Mouse (Mus musculus) forebrain, embryonic 15.5 days (tissue): ENCODE data around the gene Hist1h4k. TPM values are rescaled to one million over a fixed set of nuclear protein-coding genes. Genes with fewer than 3 reads are reported as not detected.
"Not testable (repeated sequence)": the region's sequence is repeated elsewhere in the genome, so short reads cannot be mapped to it uniquely, and the experiment has no call there.

Experiments used
- ATAC-seq: fragments of 200-750 bp; cut with Nextera tagmentation; replicated peaks from 2 replicates; pipeline ENCODE4 v1.8.0; 2017; ENCODE audit warnings: mild to moderate bottlenecking, moderate TSS enrichment, moderate library complexity
- H3K27ac ChIP-seq: fragments of 300-500 bp; sonication (generic); replicated peaks from 2 replicates; pipeline ENCODE4 v1.5.1; 2015; ENCODE audit warnings: mild to moderate bottlenecking, inconsistent platforms
- H3K27me3 ChIP-seq: fragments of 300-500 bp; sonication (generic); 2 replicates; pipeline ENCODE4 v1.6.1; 2015; ENCODE audit warnings: inconsistent platforms
- H3K36me3 ChIP-seq: fragments of 300-500 bp; sonication (generic); 2 replicates; pipeline ENCODE4 v1.6.1; 2015; ENCODE audit warnings: mild to moderate bottlenecking, inconsistent platforms
- H3K4me1 ChIP-seq: fragments of 300-500 bp; sonication (generic); 2 replicates; pipeline ENCODE4 v1.6.1; 2015; ENCODE audit warnings: inconsistent platforms
- H3K4me2 ChIP-seq: fragments of 300-500 bp; sonication (generic); replicated peaks from 2 replicates; pipeline ENCODE4 v1.6.1; 2015; ENCODE audit warnings: mild to moderate bottlenecking, inconsistent platforms
- H3K4me3 ChIP-seq: fragments of 300-500 bp; sonication (generic); 2 replicates; pipeline ENCODE4 v1.5.1; 2015; ENCODE audit warnings: mild to moderate bottlenecking, inconsistent platforms
- H3K9ac ChIP-seq: fragments of 300-500 bp; sonication (generic); replicated peaks from 2 replicates; pipeline ENCODE4 v1.6.1; 2015; ENCODE audit warnings: mild to moderate bottlenecking, inconsistent platforms
- H3K9me3 ChIP-seq: fragments of 300-500 bp; sonication (generic); 2 replicates; pipeline ENCODE4 v1.6.1; 2016; ENCODE audit warnings: inconsistent platforms
- WGBS: fragments of 180-500 bp; shearing (Covaris S2); methylation state at CpG from one replicate; pipeline ENCODE4 v1.1.7; 2015; ENCODE audit warnings: mixed read lengths; 5-methylcytosine and 5-hydroxymethylcytosine counted together
- polyA plus RNA-seq: library from polyadenylated mRNA; unstranded; fragments of >200 nt; fragmentation: Nextera tagmentation; extraction: Ambion mirVana; gene quantifications from 2 replicates; pipeline ENCODE4 v1.2.1, GENCODE M21; 2015

The Hist1h4k gene
- 2.3 and 3.3 TPM in 2 replicates for polyA plus RNA-seq

DNA sequence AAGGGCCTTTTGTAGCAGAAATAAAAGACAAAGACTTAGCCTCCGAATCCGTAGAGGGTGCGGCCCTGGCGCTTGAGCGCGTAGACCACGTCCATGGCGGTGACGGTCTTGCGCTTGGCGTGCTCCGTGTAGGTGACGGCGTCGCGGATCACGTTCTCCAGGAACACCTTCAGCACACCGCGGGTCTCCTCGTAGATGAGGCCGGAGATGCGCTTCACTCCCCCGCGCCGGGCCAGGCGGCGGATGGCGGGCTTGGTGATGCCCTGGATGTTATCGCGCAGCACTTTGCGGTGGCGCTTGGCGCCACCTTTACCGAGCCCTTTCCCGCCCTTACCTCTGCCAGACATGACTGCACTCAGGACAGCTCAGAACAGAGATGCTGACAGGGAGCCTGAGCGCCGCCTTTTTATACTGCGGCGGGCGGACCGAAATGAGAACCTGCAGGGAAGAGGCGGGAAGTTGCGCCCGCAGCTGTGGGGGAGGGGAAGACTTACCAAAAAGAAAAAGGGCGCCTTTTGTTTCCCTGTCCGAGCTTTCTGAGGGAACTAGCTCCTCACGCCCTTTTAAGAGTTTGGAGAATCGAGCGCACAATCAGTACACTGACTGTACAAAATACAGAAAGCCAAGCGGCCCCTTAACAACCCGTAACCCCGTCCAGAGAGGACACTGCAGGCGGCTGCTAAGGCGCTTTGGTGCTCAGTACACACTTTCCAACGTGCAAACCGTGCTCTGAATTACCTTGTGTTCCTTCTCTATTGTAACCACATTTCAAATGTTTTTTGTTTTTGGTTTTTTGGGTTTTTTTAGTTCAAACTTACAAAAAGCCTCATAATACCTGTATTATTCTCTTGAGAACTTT is at the start of gene Hist1h4k:
TSS of gene Hist1h4k (minus strand) at position 347 of the 859 bp plus-strand sequence.
- H3K9me3 ChIP-seq, H3K27me3 ChIP-seq, H3K36me3 ChIP-seq: not testable (repeated sequence)
- H3K4me2 ChIP-seq = peak within 1 kb of the TSS; percentile 86
- peak within 1 kb of the TSS; percentile 52 for H3K4me3 ChIP-seq
- peak within 1 kb of the TSS; percentile 97 for H3K27ac ChIP-seq
- under 1% methylated on average over 48 of the region's 56 CpGs for WGBS
- H3K9ac ChIP-seq = peak within 1 kb of the TSS; percentile 57
- peaks cover 45% of the 10 kb centered on the region for H3K4me1 ChIP-seq
- peak; percentile 84 for ATAC-seq

DNA sequence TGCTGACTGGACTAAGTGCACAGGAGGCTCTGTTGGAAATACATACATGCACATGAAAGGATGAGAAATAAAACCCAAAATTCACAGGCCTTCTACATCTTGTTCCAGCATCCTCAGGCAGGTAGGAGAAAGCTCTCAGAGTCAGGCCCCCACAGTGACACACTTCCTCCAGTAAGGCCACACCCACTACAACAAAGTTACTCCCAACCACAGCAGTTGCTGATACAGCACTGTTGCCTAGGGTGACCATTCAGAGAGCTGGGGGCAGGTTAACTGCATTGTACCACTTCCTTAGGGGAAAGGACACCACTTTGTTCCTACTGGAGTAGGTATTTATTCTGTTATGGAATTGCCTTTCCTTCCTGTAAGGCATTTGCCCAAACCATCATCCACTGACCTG is 46.9 kb upstream of the Hist1h4k start:
- H3K4me3 ChIP-seq, H3K36me3 ChIP-seq, H3K9ac ChIP-seq, ATAC-seq, H3K27ac ChIP-seq, H3K9me3 ChIP-seq, H3K27me3 ChIP-seq, H3K4me1 ChIP-seq, H3K4me2 ChIP-seq: not testable (repeated sequence)

DNA sequence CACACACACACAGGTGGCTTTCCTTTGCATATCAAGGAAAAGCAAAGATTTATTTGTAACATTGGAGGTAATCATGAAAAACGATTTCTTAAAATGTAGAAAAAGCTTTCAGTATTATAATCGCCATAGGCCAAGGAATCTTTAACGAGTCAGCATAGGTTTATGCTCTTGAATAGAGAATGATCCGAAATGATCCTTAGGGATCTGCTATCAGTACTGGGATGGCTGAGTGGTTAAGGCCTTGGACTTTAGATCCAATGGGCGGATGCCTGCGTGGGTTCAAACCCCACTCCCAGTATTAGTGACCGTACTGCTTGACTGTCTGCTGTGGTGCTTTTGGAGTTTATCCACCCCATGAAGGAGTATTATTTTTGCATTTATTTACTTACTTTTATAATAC is 45.3 kb upstream of the Hist1h4k start:
- WGBS = 91% methylated on average over 7 of the region's 7 CpGs
- Histone ChIP-seq H3K9me3 (no peaks in the 10 kb centered on the region), H3K27me3 (no peaks in the 10 kb centered on the region)

DNA sequence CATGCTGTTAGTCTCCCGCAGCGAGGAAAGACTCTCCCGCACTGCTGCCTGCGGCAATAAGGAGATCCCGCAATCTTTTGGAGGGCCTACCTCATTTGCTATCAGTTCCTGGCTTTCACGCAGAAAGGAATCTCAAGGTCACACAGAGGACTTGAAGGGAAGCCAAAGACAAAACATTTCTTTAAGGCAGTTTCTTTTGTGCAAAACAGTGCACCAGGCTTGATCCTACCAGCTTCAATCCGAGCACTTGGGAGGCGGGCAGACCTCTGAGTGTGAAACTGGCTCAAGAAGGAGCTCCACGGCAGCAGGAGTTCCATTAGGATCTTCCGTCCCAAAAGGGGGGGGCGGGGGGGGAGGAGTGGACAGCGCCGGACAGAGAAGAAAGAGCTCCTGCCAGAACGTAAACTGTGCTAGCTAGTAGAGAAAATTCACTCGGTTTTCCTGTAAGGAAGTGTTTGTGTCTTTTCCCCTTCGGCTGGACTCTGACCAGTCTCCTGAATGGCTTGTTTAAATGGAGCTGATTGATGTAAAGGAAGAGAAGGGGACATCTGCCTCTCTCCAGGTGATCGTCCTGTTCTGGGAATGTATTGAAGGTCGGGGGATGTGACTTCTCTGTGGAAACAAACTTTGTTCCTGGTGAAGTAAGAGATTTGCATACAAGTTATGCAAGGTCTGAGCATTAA is 40.4 kb upstream of the Hist1h4k start:
- no peak for ATAC-seq
- Histone ChIP-seq H3K27ac (no peak overlapping the region), H3K9ac (no peak overlapping the region)

More for the DNA sequence above, 45.3 kb upstream of the Hist1h4k start:
- no peaks in the 10 kb centered on the region for H3K36me3 ChIP-seq
- H3K4me2 ChIP-seq = no peak overlapping the region
- H3K4me1 ChIP-seq = no peaks in the 10 kb centered on the region
- no peak overlapping the region for H3K9ac ChIP-seq
- no peak overlapping the region for H3K4me3 ChIP-seq
- ATAC-seq = no peak
- H3K27ac ChIP-seq = no peak overlapping the region

DNA sequence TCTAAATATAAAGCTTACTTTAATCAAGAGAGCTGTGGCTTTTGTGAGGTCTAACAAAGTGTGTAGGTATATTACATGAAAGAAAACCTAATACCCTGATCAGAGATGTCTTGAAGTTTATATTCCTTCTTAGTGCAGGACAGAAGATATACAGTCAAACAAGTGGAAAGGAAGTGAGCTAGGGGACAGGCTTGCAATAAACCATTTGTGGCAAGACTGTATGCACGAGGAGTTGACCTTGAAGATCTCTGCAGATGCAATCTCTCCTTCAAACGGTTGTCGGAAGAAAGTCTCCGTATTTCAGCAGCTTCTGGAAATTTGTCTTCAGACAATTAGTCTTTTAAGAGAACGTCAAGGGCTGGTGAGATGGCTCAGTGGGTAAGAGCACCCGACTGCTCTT is 39.6 kb upstream of the Hist1h4k start:
- no peak overlapping the region for H3K4me2 ChIP-seq
- H3K36me3 ChIP-seq = no peaks in the 10 kb centered on the region
- H3K4me1 ChIP-seq = peaks cover 24% of the 10 kb centered on the region
- ATAC-seq = no peak
- WGBS = 62% methylated on average over 6 of the region's 6 CpGs
- H3K27me3 ChIP-seq = no peaks in the 10 kb centered on the region
- no peak overlapping the region for H3K4me3 ChIP-seq
- H3K9ac ChIP-seq = no peak overlapping the region
- H3K9me3 ChIP-seq = no peaks in the 10 kb centered on the region
- H3K27ac ChIP-seq = no peak overlapping the region

More for the DNA sequence above, 40.4 kb upstream of the Hist1h4k start:
- Histone ChIP-seq H3K4me1 (peaks cover 21% of the 10 kb centered on the region), H3K27me3 (no peaks in the 10 kb centered on the region), H3K4me2 (peak overlapping the region; percentile 16), H3K4me3 (0 out of 2 replicates have a peak overlapping the region, but pooled peaks have one; percentile 3), H3K9me3 (no peaks in the 10 kb centered on the region), H3K36me3 (no peaks in the 10 kb centered on the region)
- WGBS = 5% methylated on average over 18 of the region's 18 CpGs

DNA sequence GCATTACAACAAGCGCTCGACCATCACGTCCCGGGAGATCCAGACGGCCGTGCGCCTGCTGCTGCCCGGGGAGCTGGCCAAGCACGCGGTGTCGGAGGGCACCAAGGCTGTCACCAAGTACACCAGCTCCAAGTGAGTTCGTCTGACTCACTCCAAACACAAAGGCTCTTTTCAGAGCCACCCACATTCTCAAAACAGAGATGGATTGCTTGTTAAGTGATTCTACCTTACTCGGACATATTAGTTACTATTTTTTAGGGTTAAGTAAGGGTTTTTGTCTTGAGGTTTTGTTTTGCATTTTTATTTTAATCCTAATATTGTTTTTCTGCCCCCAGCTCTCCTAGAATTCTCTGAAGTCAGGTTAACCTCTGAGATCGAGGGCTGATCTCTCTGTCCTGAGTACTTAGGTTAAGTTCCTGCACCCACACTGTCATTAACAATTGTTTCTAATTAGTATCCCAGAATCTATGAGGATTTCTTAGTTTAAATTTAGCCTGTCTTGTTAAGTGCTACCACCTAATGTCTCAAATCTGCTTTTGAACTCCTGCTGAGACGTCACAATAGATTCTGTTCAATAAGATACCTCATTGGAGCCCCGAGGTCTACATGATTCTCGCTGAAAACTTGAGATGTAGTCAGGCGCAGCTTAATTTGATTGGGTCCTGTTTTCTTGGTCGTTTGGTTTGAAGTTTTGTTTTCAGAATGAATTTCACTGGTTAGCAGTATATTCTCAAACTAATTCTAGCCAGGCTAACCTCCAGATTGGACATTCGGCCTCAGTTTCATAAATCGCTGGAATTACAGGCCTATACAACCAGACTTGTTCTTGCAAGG is 37.7 kb upstream of the Hist1h4k start:
- no peaks in the 10 kb centered on the region for H3K36me3 ChIP-seq
- H3K4me2 ChIP-seq = peak overlapping the region; percentile 57
- no peaks in the 10 kb centered on the region for H3K27me3 ChIP-seq
- peak overlapping the region; percentile 88 for H3K27ac ChIP-seq
- no peaks in the 10 kb centered on the region for H3K9me3 ChIP-seq
- peak overlapping the region; percentile 42 for H3K4me3 ChIP-seq
- no peak overlapping the region for H3K9ac ChIP-seq
- peak; percentile 27 for ATAC-seq
- WGBS = 7% methylated on average over 16 of the region's 21 CpGs
- peaks cover 34% of the 10 kb centered on the region for H3K4me1 ChIP-seq

DNA sequence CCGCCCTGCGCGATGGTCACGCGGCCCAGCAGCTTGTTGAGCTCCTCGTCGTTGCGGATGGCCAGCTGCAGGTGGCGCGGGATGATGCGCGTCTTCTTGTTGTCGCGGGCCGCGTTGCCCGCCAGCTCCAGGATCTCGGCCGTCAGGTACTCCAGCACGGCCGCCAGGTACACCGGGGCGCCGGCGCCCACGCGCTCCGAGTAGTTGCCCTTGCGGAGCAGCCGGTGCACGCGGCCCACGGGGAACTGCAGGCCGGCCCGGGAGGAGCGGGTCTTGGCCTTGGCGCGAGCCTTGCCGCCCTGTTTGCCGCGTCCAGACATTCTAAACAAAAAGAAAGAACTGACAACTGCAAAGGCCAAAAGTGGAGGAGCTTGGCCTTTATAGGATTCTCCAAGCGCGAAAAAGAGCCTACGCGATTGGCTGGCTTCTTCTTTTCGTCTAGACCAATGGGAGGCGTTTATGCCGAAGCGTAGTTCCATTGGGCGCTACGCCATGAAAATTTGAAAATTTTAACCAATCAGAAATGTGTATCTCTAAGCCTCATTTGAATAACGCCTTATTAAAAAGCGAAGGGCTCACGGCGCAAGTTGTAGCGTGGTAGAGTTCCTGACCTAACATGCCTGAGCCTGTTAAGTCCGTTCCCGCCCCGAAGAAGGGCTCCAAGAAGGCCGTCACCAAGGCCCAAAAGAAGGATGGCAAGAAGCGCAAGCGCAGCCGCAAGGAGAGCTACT is 36.8 kb upstream of the Hist1h4k start, which contains the start of the genes Hist1h2an and Hist1h2bp:
TSS of gene Hist1h2an (minus strand) at position 320 of the 731 bp plus-strand sequence.
TSS of gene Hist1h2bp (plus strand) at position 563 of the 731 bp plus-strand sequence.
- peaks cover 42% of the 10 kb centered on the region for H3K4me1 ChIP-seq
- H3K9ac ChIP-seq = peak within 1 kb of the TSS; percentile 49
- WGBS = under 1% methylated on average over 41 of the region's 63 CpGs
- H3K4me2 ChIP-seq = peak within 1 kb of the TSS; percentile 57
- H3K27me3 ChIP-seq, H3K36me3 ChIP-seq, H3K9me3 ChIP-seq: not testable (repeated sequence)
- ATAC-seq = peak; percentile 92
- peak within 1 kb of the TSS; percentile 88 for H3K27ac ChIP-seq
- peak within 1 kb of the TSS; percentile 42 for H3K4me3 ChIP-seq

DNA sequence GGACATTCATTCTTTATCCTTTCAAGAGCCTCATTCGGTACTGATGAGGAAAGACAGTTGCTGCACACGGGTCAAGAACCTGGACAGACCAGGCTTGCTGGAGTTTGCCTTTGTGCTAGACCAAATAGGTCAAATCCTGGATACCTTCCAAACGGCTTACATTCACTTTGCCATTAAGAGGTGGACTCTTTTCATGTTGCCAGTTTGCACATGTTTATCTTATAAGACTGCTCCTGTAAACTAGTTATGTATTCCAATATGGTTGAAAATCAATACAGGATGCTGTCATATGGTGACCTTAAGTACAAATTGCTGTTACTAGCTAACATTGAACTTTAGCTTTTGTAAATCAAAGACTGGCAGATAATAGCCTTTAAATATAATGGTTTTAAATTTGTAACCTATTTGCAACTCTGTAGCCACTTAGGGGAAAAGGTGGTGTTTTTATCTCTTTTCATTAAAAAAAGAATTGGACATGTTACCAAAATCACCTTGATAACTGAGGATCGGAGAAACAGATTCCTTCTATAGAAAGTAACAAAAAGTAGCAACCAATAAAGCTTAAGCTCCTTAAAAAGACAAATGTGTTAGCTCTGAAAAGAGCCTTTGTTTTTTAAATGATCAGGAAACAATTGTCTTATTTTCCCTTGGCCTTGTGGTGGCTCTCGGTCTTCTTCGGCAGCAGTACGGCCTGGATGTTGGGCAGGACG is 36.0 kb upstream of the Hist1h4k start:
- Histone ChIP-seq H3K4me2 (peak overlapping the region; percentile 57), H3K9me3 (no peaks in the 10 kb centered on the region), H3K36me3 (no peaks in the 10 kb centered on the region), H3K9ac (peak overlapping the region; percentile 49), H3K4me1 (peaks cover 43% of the 10 kb centered on the region), H3K27ac (peak overlapping the region; percentile 87), H3K27me3 (no peaks in the 10 kb centered on the region), H3K4me3 (peak overlapping the region; percentile 42)
- WGBS = 2% methylated on average over 8 of the region's 8 CpGs
- ATAC-seq = no peak

DNA sequence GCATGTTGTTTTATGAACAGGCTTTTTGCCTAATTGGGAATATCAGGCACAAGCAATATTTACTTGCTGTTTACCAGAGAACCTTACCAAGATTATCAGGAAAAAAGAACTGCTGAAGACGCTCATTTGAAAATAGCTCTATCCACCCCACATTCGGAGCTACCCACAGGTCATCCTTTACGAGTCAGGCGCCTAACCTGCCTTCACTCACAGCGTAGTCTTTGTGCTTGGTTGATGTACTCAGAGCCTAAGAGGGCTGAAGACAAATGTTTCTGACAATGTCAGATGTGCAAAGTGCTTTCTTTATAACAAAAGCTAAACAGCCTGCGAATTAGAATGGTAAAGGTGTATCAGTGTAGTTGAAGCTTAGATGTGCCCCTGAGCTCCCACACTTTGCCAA is 34.0 kb upstream of the Hist1h4k start:
- 19% methylated on average over 6 of the region's 6 CpGs for WGBS
- Histone ChIP-seq H3K27me3 (no peaks in the 10 kb centered on the region), H3K4me1 (peaks cover 57% of the 10 kb centered on the region), H3K27ac (peak overlapping the region; percentile 88), H3K9me3 (no peaks in the 10 kb centered on the region), H3K4me2 (peak overlapping the region; percentile 77), H3K4me3 (no peak overlapping the region), H3K36me3 (no peaks in the 10 kb centered on the region), H3K9ac (peak overlapping the region; percentile 26; the same call in 1 of the 2 replicates)
- ATAC-seq = no peak

DNA sequence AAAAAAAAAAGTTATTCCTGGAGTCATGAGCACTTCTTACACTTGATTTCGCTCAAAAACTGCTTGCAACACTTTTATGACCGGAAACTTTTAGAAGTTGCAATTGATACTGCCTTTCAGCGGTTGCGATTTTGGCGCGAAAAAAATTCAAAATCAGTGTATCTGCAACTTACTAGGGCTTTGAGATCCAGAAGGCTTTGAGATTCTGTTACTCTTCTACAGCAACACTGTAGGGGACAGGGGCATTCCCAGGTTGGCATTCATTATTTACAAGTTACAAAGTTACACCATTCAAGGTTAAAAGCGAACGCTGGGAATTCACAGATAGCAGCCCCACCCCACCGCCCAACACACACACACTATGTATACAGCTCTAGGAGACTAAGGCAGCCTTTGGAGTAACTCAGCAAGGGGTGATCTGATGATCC is 33.4 kb upstream of the Hist1h4k start:
- WGBS = under 1% methylated on average over 9 of the region's 9 CpGs

More for the DNA sequence above, 33.4 kb upstream of the Hist1h4k start:
- Histone ChIP-seq H3K27ac (peak overlapping the region; percentile 88), H3K27me3 (no peaks in the 10 kb centered on the region), H3K36me3 (no peaks in the 10 kb centered on the region), H3K9me3 (no peaks in the 10 kb centered on the region), H3K4me2 (peak overlapping the region; percentile 77), H3K9ac (peak overlapping the region; percentile 26; the same call in 1 of the 2 replicates), H3K4me3 (peak overlapping the region; percentile 46), H3K4me1 (peaks cover 59% of the 10 kb centered on the region)
- ATAC-seq = no peak
